Mouse (Mus musculus) liver, postnatal 0 days (tissue): ENCODE data around the gene Dhx9.

Experiments
- CTCF ChIP-seq: sonication (generic); IDR thresholded peaks from 2 replicates; pipeline ENCODE4 v1.5.1; 2016; ENCODE audit warnings: antibody characterized with exemption, low read depth
- EP300 ChIP-seq: IDR thresholded peaks from 2 replicates; pipeline ENCODE4 v1.6.1; 2016; ENCODE audit warnings: antibody characterized with exemption, low read depth, mild to moderate bottlenecking

- TF ChIP-seq CTCF (no peak), EP300 (no peak)
Observed at GRCm38 (mm10) chr1:153532234-153532841, 44.9 kb upstream of the Dhx9 start.
